Mouse (Mus musculus) MEL (cell line): ENCODE results near the gene Pcbd1. TPM values are rescaled to one million over a fixed set of nuclear protein-coding genes. Genes with fewer than 3 reads are reported as not detected.

ENCODE experiments used
- DNase-seq: peaks from one replicate; pipeline ENCODE4 v3.0.0; 2011; ENCODE audit warnings: low read depth, low spot score
- H3K27ac ChIP-seq: 2 replicates; pipeline ENCODE4 v1.5.1; 2012; ENCODE audit warnings: low read depth, mild to moderate bottlenecking, control low read depth, low read length, moderate library complexity; ENCODE audit not compliant: control insufficient read depth
- H3K27me3 ChIP-seq, 2 experiments: fragments of 150-350 bp in 1 of 2; sonication (generic) in 1 of 2; 2 replicates each; pipeline ENCODE4 v1.6.1; 2012; ENCODE audit warnings: low read length in 2 of 2, mild to moderate bottlenecking in 2 of 2, improper control_type of control experiment in 1 of 2, moderate library complexity in 1 of 2; ENCODE audit not compliant: insufficient read depth in 2 of 2, control insufficient read depth in 1 of 2
- H3K36me3 ChIP-seq, 2 experiments: 2 replicates each; pipeline ENCODE4 v1.6.1; 2012 to 2014; ENCODE audit warnings: low read length in 2 of 2, improper control_type of control experiment in 1 of 2, inconsistent platforms in 1 of 2, mild to moderate bottlenecking in 1 of 2; ENCODE audit not compliant: insufficient read depth in 2 of 2, control insufficient read depth in 1 of 2
- H3K4me1 ChIP-seq, 2 experiments: fragments of 150-350 bp in 1 of 2; sonication (generic) in 1 of 2; 2 replicates each; pipeline ENCODE4 v1.6.1; 2012; ENCODE audit warnings: low read length in 2 of 2, improper control_type of control experiment in 1 of 2, mild to moderate bottlenecking in 1 of 2; ENCODE audit not compliant: insufficient read depth in 2 of 2, control insufficient read depth in 1 of 2
- H3K4me3 ChIP-seq, 2 experiments: fragments of 150-350 bp in 1 of 2; sonication (generic) in 1 of 2; 2 replicates each; pipeline ENCODE4 v1.5.1; 2012; ENCODE audit warnings: low read depth in 2 of 2, low read length in 2 of 2, mild to moderate bottlenecking in 2 of 2, moderate library complexity in 2 of 2, control low read depth in 1 of 2, improper control_type of control experiment in 1 of 2; ENCODE audit not compliant: control insufficient read depth in 1 of 2, insufficient read depth in 1 of 2
- H3K79me2 ChIP-seq: 2 replicates; pipeline ENCODE4 v1.6.1; 2012; ENCODE audit warnings: mild to moderate bottlenecking, low read length, moderate library complexity; ENCODE audit not compliant: control insufficient read depth, poor library complexity, insufficient read depth
- H3K9ac ChIP-seq: 2 replicates; pipeline ENCODE4 v1.6.1; 2012; ENCODE audit warnings: low read depth, mild to moderate bottlenecking, control low read depth, low read length, moderate library complexity; ENCODE audit not compliant: control insufficient read depth, poor library complexity, severe bottlenecking
- H3K9me3 ChIP-seq: fragments of 150-350 bp; sonication (generic); replicated peaks from 2 replicates; pipeline ENCODE4 v1.6.1; 2012; ENCODE audit warnings: mild to moderate bottlenecking, low read length, improper control_type of control experiment, moderate library complexity; ENCODE audit not compliant: insufficient read depth
- ELF1 ChIP-seq: IDR thresholded peaks from 2 replicates; pipeline ENCODE4 v1.6.1; 2014; ENCODE audit warnings: low read depth, mild to moderate bottlenecking, inconsistent platforms, low read length, improper control_type of control experiment, moderate library complexity
- ETS1 ChIP-seq: IDR thresholded peaks from 2 replicates; pipeline ENCODE4 v1.6.1; 2012; ENCODE audit warnings: low read depth, mild to moderate bottlenecking, inconsistent platforms, low read length, improper control_type of control experiment, moderate library complexity
- HCFC1 ChIP-seq: IDR thresholded peaks from 2 replicates; pipeline ENCODE4 v1.6.1; 2012; ENCODE audit warnings: low read depth, mild to moderate bottlenecking, inconsistent platforms, low read length, improper control_type of control experiment, moderate library complexity
- KAT2A ChIP-seq: conservative IDR thresholded peaks from 2 replicates; pipeline ENCODE4 v1.6.1; 2012; ENCODE audit warnings: low read depth, low read length, improper control_type of control experiment, inconsistent platforms
- MAZ ChIP-seq: IDR thresholded peaks from 2 replicates; pipeline ENCODE4 v1.6.1; 2012; ENCODE audit warnings: low read depth, mild to moderate bottlenecking, inconsistent platforms, low read length, improper control_type of control experiment
- MXI1 ChIP-seq: IDR thresholded peaks from 2 replicates; pipeline ENCODE4 v1.6.1; 2011; ENCODE audit warnings: mild to moderate bottlenecking, low read depth, low read length, improper control_type of control experiment
- MYB ChIP-seq: IDR thresholded peaks from 2 replicates; pipeline ENCODE4 v1.6.1; 2011; ENCODE audit warnings: mild to moderate bottlenecking, low read depth, low read length, improper control_type of control experiment
- NELFE ChIP-seq: IDR thresholded peaks from 2 replicates; pipeline ENCODE4 v1.6.1; 2011; ENCODE audit warnings: low read depth, low read length, improper control_type of control experiment
- POLR2A ChIP-seq, 2 experiments: IDR thresholded peaks; 2 replicates each; pipeline ENCODE4 v1.6.1; 2011 to 2012; ENCODE audit warnings: low read length in 2 of 2, mild to moderate bottlenecking in 2 of 2, control low read depth in 1 of 2, improper control_type of control experiment in 1 of 2, low read depth in 1 of 2, moderate library complexity in 1 of 2; ENCODE audit not compliant: control insufficient read depth in 1 of 2, insufficient read depth in 1 of 2, poor library complexity in 1 of 2
- POLR2AphosphoS2 ChIP-seq: IDR thresholded peaks from 2 replicates; pipeline ENCODE4 v1.6.1; 2011; ENCODE audit warnings: low read length, improper control_type of control experiment
- SMC3 ChIP-seq: IDR thresholded peaks from 2 replicates; pipeline ENCODE4 v1.6.1; 2011; ENCODE audit warnings: low read depth, low read length, improper control_type of control experiment
- TBP ChIP-seq: IDR thresholded peaks from 2 replicates; pipeline ENCODE4 v1.8.0; 2011; ENCODE audit warnings: low read depth, low read length, improper control_type of control experiment
- TCF12 ChIP-seq: IDR thresholded peaks from 2 replicates; pipeline ENCODE4 v1.6.1; 2014; ENCODE audit warnings: low read depth, mild to moderate bottlenecking, inconsistent platforms, low read length, improper control_type of control experiment, moderate library complexity
- UBTF ChIP-seq: IDR thresholded peaks from 2 replicates; pipeline ENCODE4 v1.6.1; 2012; ENCODE audit warnings: low read depth, mild to moderate bottlenecking, inconsistent platforms, low read length, improper control_type of control experiment, moderate library complexity, borderline replicate concordance; ENCODE audit not compliant: insufficient read depth
- USF1 ChIP-seq: IDR thresholded peaks from 2 replicates; pipeline ENCODE4 v1.6.1; 2014; ENCODE audit warnings: low read depth, mild to moderate bottlenecking, inconsistent platforms, low read length, improper control_type of control experiment, moderate library complexity
- ZC3H11A ChIP-seq: IDR thresholded peaks from 2 replicates; pipeline ENCODE4 v1.6.1; 2012; ENCODE audit warnings: low read depth, mild to moderate bottlenecking, inconsistent platforms, low read length, improper control_type of control experiment
- ZMIZ1 ChIP-seq: IDR thresholded peaks from 2 replicates; pipeline ENCODE4 v1.6.1; 2012; ENCODE audit warnings: low read depth, mild to moderate bottlenecking, inconsistent platforms, low read length, improper control_type of control experiment, moderate library complexity
- ZNF384 ChIP-seq: IDR thresholded peaks from 2 replicates; pipeline ENCODE4 v1.6.1; 2012; ENCODE audit warnings: low read depth, mild to moderate bottlenecking, inconsistent platforms, low read length, improper control_type of control experiment
- polyA plus RNA-seq, 2 experiments: library from polyadenylated mRNA; stranded (reverse) in 1 of 2; unstranded in 1 of 2; fragments of >175 nt in 1 of 2; fragments of >200 nt in 1 of 2; gene quantifications; 2 replicates each; pipeline versions ENCODE4 v1.2.1 to v1.2.4; 2012; ENCODE audit warnings: low replicate concordance in 2 of 2, low read depth in 1 of 2; ENCODE audit not compliant: insufficient read length in 2 of 2, insufficient read depth in 1 of 2, missing spikeins in 1 of 2
- total RNA-seq: library from RNA; depleted of rRNA; stranded (reverse); fragments of 300-350 nt; gene quantifications from 2 replicates; pipeline ENCODE4 v1.2.3, GENCODE M21; 2012

Gene Pcbd1
- total and polyA plus RNA-seq, 3 experiments: not detected

GRCm38 (mm10) chr10:61063271-61063864 is 25.8 kb upstream of the Pcbd1 start:
- no peak overlapping the region for H3K27ac ChIP-seq
- no peak for TF ChIP-seq ZMIZ1
- no peak for TF ChIP-seq ELF1
- no peak for TF ChIP-seq MAZ
- no peak for TF ChIP-seq NELFE
- TF ChIP-seq POLR2A (IDR thresholded peaks at IDR 0.05; ENCODE audit: control insufficient read depth in 1 of 2, insufficient read depth in 1 of 2, low read depth in 1 of 2, low read length in 2 of 2, poor library complexity in 1 of 2): no peak
- TF ChIP-seq HCFC1: no peak
- no peak for TF ChIP-seq ETS1
- TF ChIP-seq SMC3: no peak
- TF ChIP-seq TCF12: no peak
- TF ChIP-seq ZC3H11A: no peak
- no peak for TF ChIP-seq MYB
- no peak for TF ChIP-seq KAT2A

DNA sequence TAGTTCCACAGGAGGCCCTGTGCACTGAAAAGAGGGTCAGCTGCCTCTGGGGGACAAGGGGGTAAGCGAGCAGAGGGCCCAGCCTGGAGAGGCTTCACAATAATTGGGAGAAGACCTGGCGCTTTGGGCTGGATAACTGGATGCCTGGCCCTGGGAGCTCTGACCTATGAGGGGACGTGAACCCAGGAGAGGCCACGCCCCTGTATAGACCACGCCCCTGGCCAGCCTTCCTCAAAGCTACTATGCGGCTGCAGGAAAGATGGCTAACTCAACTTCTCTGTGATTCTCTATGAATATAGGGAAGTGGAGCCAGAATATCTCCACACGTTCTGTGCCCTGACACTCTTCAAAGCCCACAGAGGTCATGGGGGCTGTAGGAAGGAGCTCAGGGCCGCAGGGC is 24.5 kb upstream of the Pcbd1 start:
- no peaks in the 10 kb centered on the region for H3K36me3 ChIP-seq
- no peaks in the 10 kb centered on the region for H3K27me3 ChIP-seq
- H3K9me3 ChIP-seq: no peaks in the 10 kb centered on the region
- DNase-seq: peak; percentile 28
- H3K9ac ChIP-seq: no peak overlapping the region
- TF ChIP-seq HCFC1: no peak
- TF ChIP-seq TCF12: no peak
- no peak for TF ChIP-seq MYB
- TF ChIP-seq ZNF384: no peak
- no peak for TF ChIP-seq MXI1
- TF ChIP-seq UBTF: no peak
- no peak for TF ChIP-seq TBP
- TF ChIP-seq ZC3H11A: no peak
- TF ChIP-seq POLR2AphosphoS2: no peak
- TF ChIP-seq USF1: no peak
- 0 out of 4 replicates have a peak, but pooled peaks cover 0 to 3% of the 10 kb centered on the region in 2 experiments for H3K4me1 ChIP-seq
- H3K79me2 ChIP-seq: no peaks in the 10 kb centered on the region
- no peak overlapping the region for H3K4me3 ChIP-seq
- no peak overlapping the region for H3K27ac ChIP-seq

More at GRCm38 (mm10) chr10:61063271-61063864, 25.8 kb upstream of the Pcbd1 start:
- H3K79me2 ChIP-seq: no peaks in the 10 kb centered on the region
- H3K36me3 ChIP-seq: no peaks in the 10 kb centered on the region
- H3K9me3 ChIP-seq: no peaks in the 10 kb centered on the region
- no peak overlapping the region for H3K9ac ChIP-seq
- no peak overlapping the region for H3K4me3 ChIP-seq
- no peak for DNase-seq
- H3K27me3 ChIP-seq: no peaks in the 10 kb centered on the region
- H3K4me1 ChIP-seq: 0 out of 4 replicates have a peak, but pooled peaks cover 0 to 3% of the 10 kb centered on the region in 2 experiments
